Mouse (Mus musculus) bone marrow macrophage, adult 2 months (primary cell): ENCODE measurements at regions not wholly inside any gene's neighbourhood (a gene's known extent, or its start where the extent isn't known, plus 50 kb on each side); places are given as distances from the start of the nearest gene placed in this dataset.

Experiments used
- CTCF ChIP-seq: IDR thresholded peaks from 2 replicates; pipeline ENCODE4 v1.5.1; 2012; ENCODE audit warnings: low read depth, mild to moderate bottlenecking, low read length, moderate library complexity
- POLR2A ChIP-seq: IDR thresholded peaks from 2 replicates; pipeline ENCODE4 v1.6.1; 2012; ENCODE audit warnings: mild to moderate bottlenecking, low read depth, low read length, borderline replicate concordance

GRCm38 (mm10) chr6:31299395-31299794, 99.1 kb upstream of the Mkln1 start:
- TF ChIP-seq POLR2A (no peak), CTCF (no peak)
